Mouse (Mus musculus) midbrain, postnatal 0 days (tissue): ENCODE measurements around the gene Gm29427. TPM values are rescaled to one million over a fixed set of nuclear protein-coding genes. Genes with fewer than 3 reads are reported as not detected.
A peak's percentile ranks its signal among the peaks of the same experiment; 100 is the strongest.

ENCODE experiments used
- ATAC-seq: fragments of 200-750 bp; cut with Nextera tagmentation; 2 replicates; pipeline ENCODE4 v1.8.0; 2017; ENCODE audit warnings: moderate number of reproducible peaks, mild to moderate bottlenecking, moderate TSS enrichment, moderate library complexity; ENCODE audit not compliant: low FRiP score
- DNase-seq: peaks from one replicate; pipeline ENCODE4 v3.0.0-alpha.2; 2015; ENCODE audit warnings: low spot score
- H3K27ac ChIP-seq: fragments of 300-500 bp; sonication (generic); 2 replicates; pipeline ENCODE4 v1.5.1; 2014; ENCODE audit warnings: low read depth, mild to moderate bottlenecking, low read length, mixed read lengths
- H3K27me3 ChIP-seq: fragments of 300-500 bp; sonication (generic); 2 replicates; pipeline ENCODE4 v1.6.1; 2014; ENCODE audit warnings: low read length, control low read depth, mixed read lengths; ENCODE audit not compliant: insufficient read depth
- H3K36me3 ChIP-seq: fragments of 300-500 bp; sonication (generic); 2 replicates; pipeline ENCODE4 v1.6.1; 2014; ENCODE audit warnings: low read length, control low read depth, mixed read lengths; ENCODE audit not compliant: insufficient read depth
- H3K4me1 ChIP-seq: fragments of 300-500 bp; sonication (generic); 2 replicates; pipeline ENCODE4 v1.6.1; 2014; ENCODE audit warnings: mild to moderate bottlenecking, control low read depth, antibody characterized with exemption, low read length, mixed read lengths; ENCODE audit not compliant: insufficient read depth
- H3K4me2 ChIP-seq: fragments of 300-500 bp; sonication (generic); 2 replicates; pipeline ENCODE4 v1.6.1; 2014; ENCODE audit warnings: low read depth, mild to moderate bottlenecking, low read length, mixed read lengths; ENCODE audit not compliant: poor library complexity, severe bottlenecking
- H3K4me3 ChIP-seq: fragments of 300-500 bp; sonication (generic); 2 replicates; pipeline ENCODE4 v1.5.1; 2014; ENCODE audit warnings: low read depth, mild to moderate bottlenecking, low read length, moderate library complexity
- H3K9ac ChIP-seq: fragments of 300-500 bp; sonication (generic); replicated peaks from 2 replicates; pipeline ENCODE4 v1.6.1; 2014; ENCODE audit warnings: mild to moderate bottlenecking, low read length, moderate library complexity, mixed read lengths; ENCODE audit not compliant: poor library complexity, severe bottlenecking
- H3K9me3 ChIP-seq: fragments of 300-500 bp; sonication (generic); 2 replicates; pipeline ENCODE4 v1.6.1; 2016; ENCODE audit warnings: low read length, control low read depth
- CTCF ChIP-seq: IDR thresholded peaks from 2 replicates; pipeline ENCODE4 v1.5.1; 2016; ENCODE audit warnings: antibody characterized with exemption, mild to moderate bottlenecking
- WGBS: fragments of 180-500 bp; shearing (Covaris S2); extraction: QIAGEN DNeasy Blood & Tissue Kit; methylation state at CpG from one replicate; pipeline ENCODE4 v1.1.7; 2014; 5-methylcytosine and 5-hydroxymethylcytosine counted together
- polyA plus RNA-seq: library from polyadenylated mRNA; unstranded; fragments of >200 nt; fragmentation: Nextera tagmentation; extraction: Ambion mirVana; gene quantifications from 2 replicates; pipeline ENCODE4 v1.2.1, GENCODE M21; 2015
- total RNA-seq: library from RNA; depleted of rRNA; stranded (reverse); fragments of >200 nt; gene quantifications from 2 replicates; pipeline ENCODE4 v1.2.3, GENCODE M21; 2014

Gene Gm29427
- total and polyA plus RNA-seq, 2 experiments from 2014 or later = not detected

- no peak for TF ChIP-seq CTCF
- no peak for ATAC-seq
- DNase-seq = no peak
- WGBS = 76% methylated on average over 4 of the region's 4 CpGs
- peaks cover 4% of the 10 kb centered on the region; the same call in 1 of the 2 replicates for H3K4me1 ChIP-seq
- H3K9me3 ChIP-seq = no peaks in the 10 kb centered on the region
- no peak overlapping the region for H3K27ac ChIP-seq
- no peak overlapping the region for H3K4me2 ChIP-seq
- no peak overlapping the region for H3K9ac ChIP-seq
- H3K4me3 ChIP-seq = no peak overlapping the region
- no peaks in the 10 kb centered on the region for H3K27me3 ChIP-seq
- no peaks in the 10 kb centered on the region for H3K36me3 ChIP-seq
Observed at GRCm38 (mm10) chr1:130714046-130714445, 1.6 kb downstream of the Gm29427 start.

- Histone ChIP-seq H3K4me3 (no peak overlapping the region), H3K36me3 (peaks cover 27% of the 10 kb centered on the region), H3K27me3 (no peaks in the 10 kb centered on the region), H3K4me2 (no peak overlapping the region), H3K9ac (no peak overlapping the region), H3K4me1 (no peaks in the 10 kb centered on the region), H3K27ac (no peak overlapping the region), H3K9me3 (no peaks in the 10 kb centered on the region)
- no peak for TF ChIP-seq CTCF
- ATAC-seq (no peak), DNase-seq (no peak)
- 88% methylated on average over 22 of the region's 22 CpGs for WGBS
Observed at GRCm38 (mm10) chr1:130710283-130711080, 5.1 kb downstream of the Gm29427 start.

- DNase-seq = no peak
- Histone ChIP-seq H3K4me3 (no peak overlapping the region), H3K27ac (no peak overlapping the region), H3K9ac (no peak overlapping the region), H3K27me3 (no peaks in the 10 kb centered on the region), H3K36me3 (peaks cover 66% of the 10 kb centered on the region), H3K4me1 (no peaks in the 10 kb centered on the region), H3K4me2 (no peak overlapping the region), H3K9me3 (no peaks in the 10 kb centered on the region)
- WGBS = 80% methylated on average over 2 of the region's 2 CpGs
- TF ChIP-seq CTCF = no peak
- ATAC-seq = no peak
Observed at GRCm38 (mm10) chr1:130703613-130704012, 12.0 kb downstream of the Gm29427 start.

GRCm38 (mm10) chr1:130701976-130702375, 13.6 kb downstream of the Gm29427 start:
- WGBS = 96% methylated on average over 11 of the region's 11 CpGs

GRCm38 (mm10) chr1:130699937-130700633, 15.5 kb downstream of the Gm29427 start:
- TF ChIP-seq CTCF = no peak
- Histone ChIP-seq H3K4me1 (no peaks in the 10 kb centered on the region), H3K4me2 (no peak overlapping the region), H3K27ac (no peak overlapping the region), H3K9me3 (no peaks in the 10 kb centered on the region), H3K9ac (no peak overlapping the region), H3K36me3 (peaks cover 59% of the 10 kb centered on the region), H3K27me3 (no peaks in the 10 kb centered on the region), H3K4me3 (no peak overlapping the region)
- 88% methylated on average over 10 of the region's 10 CpGs for WGBS
- DNase-seq = peak; percentile 12
- no peak for ATAC-seq

More at GRCm38 (mm10) chr1:130701976-130702375, 13.6 kb downstream of the Gm29427 start:
- DNase-seq (no peak), ATAC-seq (no peak)
- no peak overlapping the region for H3K27ac ChIP-seq
- H3K4me1 ChIP-seq = no peaks in the 10 kb centered on the region
- no peak overlapping the region for H3K4me2 ChIP-seq
- no peak for TF ChIP-seq CTCF
- H3K9ac ChIP-seq = no peak overlapping the region
- no peaks in the 10 kb centered on the region for H3K27me3 ChIP-seq
- H3K9me3 ChIP-seq = no peaks in the 10 kb centered on the region
- no peak overlapping the region for H3K4me3 ChIP-seq
- H3K36me3 ChIP-seq = peaks cover 68% of the 10 kb centered on the region

GRCm38 (mm10) chr1:130698601-130699000, 17.0 kb downstream of the Gm29427 start:
- no peak overlapping the region for H3K4me3 ChIP-seq
- no peak for DNase-seq
- WGBS = 94% methylated on average over 5 of the region's 5 CpGs
- ATAC-seq = no peak
- no peak overlapping the region for H3K9ac ChIP-seq
- TF ChIP-seq CTCF = no peak
- no peaks in the 10 kb centered on the region for H3K4me1 ChIP-seq
- no peak overlapping the region for H3K4me2 ChIP-seq
- no peaks in the 10 kb centered on the region for H3K27me3 ChIP-seq
- H3K27ac ChIP-seq = no peak overlapping the region
- H3K9me3 ChIP-seq = no peaks in the 10 kb centered on the region
- H3K36me3 ChIP-seq = peaks cover 55% of the 10 kb centered on the region
